ENCODE assay signal across 8 mouse cellular contexts in the genomic region with DNA sequence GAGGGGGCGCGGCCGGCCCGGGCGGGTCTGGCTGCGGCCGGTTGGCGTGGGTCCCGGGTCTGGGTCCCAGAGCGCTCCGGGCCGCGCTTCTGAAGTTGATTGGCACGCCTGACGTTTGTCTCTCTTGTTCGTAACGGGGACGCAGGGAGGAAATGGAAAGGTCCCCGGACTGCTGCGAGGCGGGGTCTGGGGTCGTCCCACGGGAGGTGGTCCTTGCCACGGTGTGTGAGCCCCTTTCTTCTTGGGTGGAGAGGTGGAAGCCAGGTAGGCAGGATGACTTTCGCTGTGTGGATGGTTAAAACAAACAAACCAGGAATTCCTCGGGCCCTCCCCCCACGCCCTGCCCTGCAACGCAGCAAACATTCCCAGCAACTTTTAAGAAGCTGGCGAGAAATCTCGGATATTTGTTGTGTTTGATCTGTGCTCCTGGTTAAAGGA. TPM values are rescaled to one million over a fixed set of nuclear protein-coding genes. Genes with fewer than 3 reads are reported as not detected.
DNase-seq lines count a peak whose midpoint lies in the region; ATAC-seq and TF ChIP-seq lines count a peak whose summit lies in the region.

No protein-coding gene starts in this region.

- H3K4me2 ChIP-seq in hindbrain, embryonic 14.5 days (replicated peaks): peak overlapping the region; percentile 57
- peak overlapping the region; percentile 59 for H3K4me2 ChIP-seq in lung, embryonic 15.5 days

- intact Hi-C loops in left cerebral cortex, adult 2 months (cut with DNase I): loop anchor here (1.0 to 2.0 kb wide), 2 partner anchors 82 to 162 kb away; partner anchors contain the start of genes Carf, Cyp20a1 and Wdr12
- intact Hi-C loops in left cerebral cortex, postnatal 36 days (cut with DNase I): no loop called here

- DNase-seq in adrenal gland, adult 8-10 months: peak; percentile 53
- DNase-seq in adrenal gland, postnatal 10 days: no peak
- peak in 1 of 2 experiments; percentile 31 for DNase-seq in left cerebral cortex, adult 2 months (ENCODE audit: extremely low spot score in 1 of 2, low spot score in 2 of 2)
- DNase-seq in left cerebral cortex, postnatal 36 days (ENCODE audit: low spot score in 2 of 2): no peak
- peak; percentile 16 for DNase-seq in c-Kit-positive CD71-positive TER-119-positive erythroid progenitor cells, embryonic 14.5 days (ENCODE audit: low spot score)
- peak; percentile 38 for DNase-seq in hindbrain, embryonic 14.5 days (ENCODE audit: low spot score)
- DNase-seq in yolk sac, embryonic 10.5 days (ENCODE audit: low spot score): peak; percentile 88

- H3K27me3 ChIP-seq in hindbrain, embryonic 14.5 days (ENCODE audit: control insufficient read depth, insufficient read depth, low read length): no peaks in the 10 kb centered on the region
- H3K27me3 ChIP-seq in lung, embryonic 15.5 days: no peaks in the 10 kb centered on the region

- H3K27ac ChIP-seq in left cerebral cortex, adult 2 months: peak overlapping the region; percentile 76
- peak overlapping the region; percentile 93 for H3K27ac ChIP-seq in hindbrain, embryonic 14.5 days
- H3K27ac ChIP-seq in lung, embryonic 15.5 days: peak overlapping the region; percentile 98

- ATAC-seq in hindbrain, embryonic 14.5 days (ENCODE audit: low FRiP score): no peak; the same call in 1 of the 2 replicates
- ATAC-seq in lung, embryonic 15.5 days (ENCODE audit: borderline replicate concordance, extremely low read depth, low FRiP score, low TSS enrichment): peak; percentile 87

- H3K36me3 ChIP-seq in hindbrain, embryonic 14.5 days (replicated peaks; ENCODE audit: control insufficient read depth, insufficient read depth): no peaks in the 10 kb centered on the region
- no peaks in the 10 kb centered on the region for H3K36me3 ChIP-seq in lung, embryonic 15.5 days

- no peaks in the 10 kb centered on the region for H3K9me3 ChIP-seq in hindbrain, embryonic 14.5 days (ENCODE audit: control insufficient read depth, low read length)
- H3K9me3 ChIP-seq in lung, embryonic 15.5 days: no peaks in the 10 kb centered on the region

- 0% methylated on average over 28 of the region's 30 CpGs for WGBS in hindbrain, embryonic 14.5 days
- 0% methylated on average over 30 of the region's 30 CpGs for WGBS in lung, embryonic 15.5 days

- peak overlapping the region; percentile 87 for H3K4me3 ChIP-seq in left cerebral cortex, adult 2 months
- H3K4me3 ChIP-seq in hindbrain, embryonic 14.5 days (replicated peaks; ENCODE audit: low read length): peak overlapping the region; percentile 87
- H3K4me3 ChIP-seq in lung, embryonic 15.5 days: peak overlapping the region; percentile 87

- peak overlapping the region; percentile 91 for H3K9ac ChIP-seq in hindbrain, embryonic 14.5 days
- H3K9ac ChIP-seq in lung, embryonic 15.5 days: peak overlapping the region; percentile 84

- TF ChIP-seq CTCF in left cerebral cortex, adult 2 months (IDR thresholded peaks at IDR 0.05): no peak

- H3K4me1 ChIP-seq in hindbrain, embryonic 14.5 days (replicated peaks; ENCODE audit: control insufficient read depth, insufficient read depth, low read length): peaks cover 19% of the 10 kb centered on the region
- H3K4me1 ChIP-seq in lung, embryonic 15.5 days: peaks cover 9% of the 10 kb centered on the region

RNA-seq across cellular contexts. Expression of gene Nbeal1, which starts 0.4 kb away (rescaled TPM):
- 10 to 100 TPM; 64.5 to 93.8 (median 75.0) TPM for total RNA-seq in adrenal gland, adult 8-10 months (2022)
- 10 to 100 TPM; 31.4 to 46.7 TPM for total RNA-seq in adrenal gland, postnatal 10 days (2021)
- 10 to 100 TPM; 27.9 to 28.5 TPM for total RNA-seq in left cerebral cortex, adult 2 months (2021)
- 10 to 100 TPM; 17.8 to 26.9 TPM for total RNA-seq in left cerebral cortex, postnatal 36 days (2021)
- polyA plus RNA-seq in hindbrain, embryonic 14.5 days (2014; fragmentation: Nextera tagmentation; extraction: Ambion mirVana): 10.3 and 13.4 TPM in 2 replicates
- polyA plus RNA-seq in lung, embryonic 15.5 days (2015; fragmentation: Nextera tagmentation; extraction: Ambion mirVana): 7.8 and 9.6 TPM in 2 replicates

Comparison
In these comparisons a context has a peak if more than half of its experiments do, and no peak if none do; other contexts are left out.
1. DNase-seq: peak in adrenal gland, adult 8-10 months (single experiment), c-Kit-positive CD71-positive TER-119-positive erythroid progenitor cells, embryonic 14.5 days (single experiment), hindbrain, embryonic 14.5 days (single experiment) and yolk sac, embryonic 10.5 days (single experiment); none in adrenal gland, postnatal 10 days (single experiment) and left cerebral cortex, postnatal 36 days (0 of 2).
2. Peak in every context shown above with its lines, with median percentiles within 50 percentile points of each other: H3K27ac ChIP-seq and H3K4me3 ChIP-seq.